Mouse (Mus musculus) brain, embryonic 14.5 days (tissue): ENCODE measurements at regions not wholly inside any gene's neighbourhood (a gene's known extent, or its start where the extent isn't known, plus 50 kb on each side); places are given as distances from the start of the nearest gene placed in this dataset.

Source experiments
- CTCF ChIP-seq: fragments of 200-500 bp; IDR thresholded peaks from 2 replicates; pipeline ENCODE4 v1.5.1; 2012; ENCODE audit warnings: inconsistent platforms, mild to moderate bottlenecking, moderate library complexity, borderline replicate concordance; ENCODE audit not compliant: insufficient read depth, insufficient read length; ENCODE audit errors: extremely low read depth
- POLR2A ChIP-seq: fragments of 200-500 bp; IDR thresholded peaks from 2 replicates; pipeline ENCODE4 v1.6.1; 2012; ENCODE audit warnings: mild to moderate bottlenecking, inconsistent platforms, borderline replicate concordance; ENCODE audit not compliant: poor library complexity, insufficient read depth, insufficient read length, severe bottlenecking; ENCODE audit errors: extremely low read depth

GRCm38 (mm10) chr8:74561040-74561439 is 311.9 kb upstream of the Isx start:
- TF ChIP-seq POLR2A (no peak), CTCF (no peak)
